ENCODE assay signal across 8 mouse cellular contexts in genomic region chr5:73993538-73993937, GRCm38 (mm10).
DNase-seq lines count a peak whose midpoint lies in the region; TF ChIP-seq lines count a peak whose summit lies in the region.

No protein-coding gene starts in this region.

- WGBS in heart, adult 2 months = 68% methylated on average over 4 of the region's 4 CpGs
- 83% methylated on average over 4 of the region's 4 CpGs for WGBS in heart, embryonic 10.5 days
- 85% methylated on average over 4 of the region's 4 CpGs for WGBS in hindbrain, embryonic 10.5 days

- H3K4me1 ChIP-seq in heart, adult 2 months (ENCODE audit: control insufficient read depth, insufficient read depth, low read length) = no peaks in the 10 kb centered on the region
- peaks cover 7% of the 10 kb centered on the region; the same call in 1 of the 2 replicates for H3K4me1 ChIP-seq in heart, embryonic 10.5 days
- H3K4me1 ChIP-seq in ES-Bruce4 (ENCODE audit: control insufficient read depth, insufficient read depth, low read length) = no peaks in the 10 kb centered on the region
- peaks cover 6% of the 10 kb centered on the region for H3K4me1 ChIP-seq in hindbrain, embryonic 10.5 days (replicated peaks)

- TF ChIP-seq CTCF in heart, adult 2 months (IDR thresholded peaks at IDR 0.05) = peak; percentile 86
- peak; percentile 3 for TF ChIP-seq CTCF in ES-Bruce4 (IDR thresholded peaks at IDR 0.05; ENCODE audit: low read depth, low read length)
- peak; percentile 8; the same call in 1 of the 2 replicates for TF ChIP-seq CTCF in brain, embryonic 14.5 days (IDR thresholded peaks at IDR 0.05; ENCODE audit: borderline replicate concordance, extremely low read depth, insufficient read depth, insufficient read length)

- no peak overlapping the region for H3K9ac ChIP-seq in heart, adult 2 months (ENCODE audit: low read depth, low read length)
- H3K9ac ChIP-seq in ES-Bruce4 (ENCODE audit: low read depth, poor library complexity, severe bottlenecking) = no peak overlapping the region

- intact Hi-C loops in heart, adult 2 months (cut with DNase I) = loop anchor here (5.0 to 10.0 kb wide), 5 partner anchors 74 to 309 kb away; partner anchors contain the start of gene Usp46
- intact Hi-C loops in left cerebral cortex, postnatal 4 days (cut with DNase I) = no loop called here

- H3K9me3 ChIP-seq in heart, embryonic 10.5 days = no peaks in the 10 kb centered on the region
- no peaks in the 10 kb centered on the region for H3K9me3 ChIP-seq in ES-Bruce4 (replicated peaks; ENCODE audit: control insufficient read depth, insufficient read depth, low read length, poor library complexity, severe bottlenecking)
- no peaks in the 10 kb centered on the region for H3K9me3 ChIP-seq in hindbrain, embryonic 10.5 days

- no peaks in the 10 kb centered on the region for H3K27me3 ChIP-seq in heart, adult 2 months (ENCODE audit: control insufficient read depth, insufficient read depth, low read length)
- no peaks in the 10 kb centered on the region for H3K27me3 ChIP-seq in heart, embryonic 10.5 days (ENCODE audit: insufficient read depth, poor library complexity, severe bottlenecking)
- no peaks in the 10 kb centered on the region for H3K27me3 ChIP-seq in ES-Bruce4 (ENCODE audit: control insufficient read depth, insufficient read depth, low read length, poor library complexity, severe bottlenecking)
- no peaks in the 10 kb centered on the region for H3K27me3 ChIP-seq in hindbrain, embryonic 10.5 days (ENCODE audit: insufficient read depth, poor library complexity, severe bottlenecking)

- no peaks in the 10 kb centered on the region for H3K36me3 ChIP-seq in heart, adult 2 months (ENCODE audit: control insufficient read depth, insufficient read depth, low read length)
- peaks cover 6% of the 10 kb centered on the region; the same call in 1 of the 2 replicates for H3K36me3 ChIP-seq in heart, embryonic 10.5 days
- H3K36me3 ChIP-seq in ES-Bruce4 (ENCODE audit: control insufficient read depth, insufficient read depth, low read length, poor library complexity, severe bottlenecking) = no peaks in the 10 kb centered on the region; the same call in 1 of the 2 replicates
- H3K36me3 ChIP-seq in hindbrain, embryonic 10.5 days = peaks cover 12% of the 10 kb centered on the region

- 0 out of 2 replicates have a peak, but pooled peaks have one; percentile 13 for TF ChIP-seq EP300 in heart, adult 2 months (IDR thresholded peaks at IDR 0.05; ENCODE audit: insufficient read depth, low read depth, low read length)
- TF ChIP-seq EP300 in ES-Bruce4 (IDR thresholded peaks at IDR 0.05; ENCODE audit: insufficient read depth, low read depth, low read length) = no peak

- no peak overlapping the region for H3K27ac ChIP-seq in heart, adult 2 months
- H3K27ac ChIP-seq in heart, embryonic 10.5 days = no peak overlapping the region
- H3K27ac ChIP-seq in ES-Bruce4 (ENCODE audit: insufficient read depth, low read length) = no peak overlapping the region
- H3K27ac ChIP-seq in hindbrain, embryonic 10.5 days = no peak overlapping the region

- H3K79me2 ChIP-seq in heart, adult 2 months (replicated peaks; ENCODE audit: control insufficient read depth, insufficient read depth, low read length) = no peaks in the 10 kb centered on the region

- TF ChIP-seq POLR2A in heart, adult 2 months (IDR thresholded peaks at IDR 0.05; ENCODE audit: insufficient read depth, low read depth, low read length) = no peak
- TF ChIP-seq POLR2A in ES-Bruce4 (IDR thresholded peaks at IDR 0.05; ENCODE audit: insufficient read depth, low read length) = no peak
- TF ChIP-seq POLR2A in brain, embryonic 14.5 days (IDR thresholded peaks at IDR 0.05; ENCODE audit: borderline replicate concordance, extremely low read depth, insufficient read depth, insufficient read length, poor library complexity, severe bottlenecking) = no peak

- no peak overlapping the region for H3K4me3 ChIP-seq in heart, adult 2 months
- no peak overlapping the region for H3K4me3 ChIP-seq in heart, embryonic 10.5 days
- H3K4me3 ChIP-seq in ES-Bruce4 (ENCODE audit: low read depth, low read length) = no peak overlapping the region
- no peak overlapping the region for H3K4me3 ChIP-seq in hindbrain, embryonic 10.5 days

- DNase-seq in heart, adult 2 months = peak in 1 of 2 experiments; percentile 18
- no peak for DNase-seq in heart, embryonic 10.5 days (ENCODE audit: low spot score)
- no peak for DNase-seq in brain, embryonic 14.5 days (ENCODE audit: low read depth)
- DNase-seq in lung, adult 18-20 months = peak; percentile 18 to 39
- no peak for DNase-seq in left cerebral cortex, postnatal 4 days
- DNase-seq in hindbrain, embryonic 10.5 days (ENCODE audit: low spot score) = no peak
- DNase-seq in c-Kit-positive CD71-positive TER-119-positive erythroid progenitor cells, embryonic 14.5 days (ENCODE audit: low spot score) = no peak

Comparison
In these comparisons a context has a peak if more than half of its experiments do, and no peak if none do; other contexts are left out.
1. DNase-seq: peak in lung, adult 18-20 months (2 of 2); none in heart, embryonic 10.5 days (single experiment), brain, embryonic 14.5 days (single experiment), left cerebral cortex, postnatal 4 days (single experiment), hindbrain, embryonic 10.5 days (single experiment) and c-Kit-positive CD71-positive TER-119-positive erythroid progenitor cells, embryonic 14.5 days (single experiment).
2. CTCF ChIP-seq: peak in every context shown above with its lines; median percentile 86 in heart, adult 2 months; 8 in brain, embryonic 14.5 days; 3 in ES-Bruce4.